Mouse (Mus musculus): ENCODE measurements at regions not wholly inside any gene's neighbourhood (a gene's known extent, or its start where the extent isn't known, plus 50 kb on each side); places are given as distances from the start of the nearest gene placed in this dataset.

- peak; percentile 3 for DNase-seq (ENCODE audit: low spot score)
Measured at GRCm38 (mm10) chr13:85639376-85640229, 350.7 kb upstream of the Rasa1 start.

DNA sequence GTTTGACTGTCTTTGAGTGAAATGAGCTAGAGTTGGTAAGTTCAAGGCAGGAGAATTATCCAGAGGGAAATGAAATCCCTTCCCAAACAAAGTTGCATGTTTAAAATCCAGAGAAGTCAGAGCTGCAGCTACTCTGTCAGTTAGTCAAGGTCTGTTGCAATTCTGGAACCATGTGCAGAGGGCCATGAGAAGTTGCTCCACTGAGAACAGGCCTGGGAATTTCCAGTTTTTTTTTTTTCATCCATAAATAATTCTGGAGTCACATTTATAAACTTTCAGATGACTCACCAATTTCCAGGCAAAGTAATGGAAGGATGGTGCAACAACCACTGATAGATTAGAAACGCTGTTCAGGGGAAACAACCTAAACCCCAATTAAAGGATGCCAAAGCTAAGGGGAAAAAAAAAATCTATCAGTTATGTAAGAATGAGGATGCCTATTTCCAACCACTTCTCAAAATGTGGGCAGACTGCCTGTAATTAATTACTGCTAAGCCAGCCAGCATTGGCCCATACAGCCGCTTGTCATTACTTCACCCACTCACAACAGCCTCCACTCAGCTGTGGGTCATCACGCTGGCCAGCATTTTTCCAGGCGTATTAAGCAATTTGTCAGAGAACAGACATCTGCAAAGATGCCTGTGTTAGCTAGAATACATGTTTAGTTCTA, 340.7 kb upstream of the Rasa1 start:
- no peak for DNase-seq (ENCODE audit: low spot score)
